Mouse (Mus musculus) thymus, adult 2 months (tissue): ENCODE measurements around the gene Tars. TPM values are rescaled to one million over a fixed set of nuclear protein-coding genes. Genes with fewer than 3 reads are reported as not detected.

Experiments
- DNase-seq: peaks from one replicate; pipeline ENCODE4 v3.0.0; 2021
- H3K27ac ChIP-seq: fragments of 200-500 bp; 2 replicates; pipeline ENCODE4 v1.5.1; 2012; ENCODE audit warnings: low read length, control low read depth; ENCODE audit not compliant: control insufficient read depth, insufficient read depth
- H3K27me3 ChIP-seq: fragments of 200-500 bp; 2 replicates; pipeline ENCODE4 v1.6.1; 2012; ENCODE audit warnings: mild to moderate bottlenecking, low read length, moderate library complexity, mixed read lengths; ENCODE audit not compliant: control insufficient read depth, insufficient read depth
- H3K36me3 ChIP-seq: fragments of 200-500 bp; 2 replicates; pipeline ENCODE4 v1.6.1; 2012; ENCODE audit warnings: mild to moderate bottlenecking, low read length, moderate library complexity; ENCODE audit not compliant: control insufficient read depth, insufficient read depth
- H3K4me1 ChIP-seq: fragments of 200-500 bp; replicated peaks from 2 replicates; pipeline ENCODE4 v1.6.1; 2012; ENCODE audit warnings: low read length; ENCODE audit not compliant: control insufficient read depth, insufficient read depth
- H3K4me3 ChIP-seq: fragments of 200-500 bp; 2 replicates; pipeline ENCODE4 v1.5.1; 2012; ENCODE audit warnings: mild to moderate bottlenecking, low read length, control low read depth, moderate library complexity; ENCODE audit not compliant: control insufficient read depth, insufficient read depth
- CTCF ChIP-seq: fragments of 200-500 bp; IDR thresholded peaks from 2 replicates; pipeline ENCODE4 v1.5.1; 2012; ENCODE audit warnings: mild to moderate bottlenecking, control low read depth, low read length, moderate library complexity, borderline replicate concordance; ENCODE audit not compliant: control insufficient read depth, poor library complexity, insufficient read depth; ENCODE audit errors: extremely low read depth
- POLR2A ChIP-seq: fragments of 200-500 bp; IDR thresholded peaks from 2 replicates; pipeline ENCODE4 v1.6.1; 2012; ENCODE audit warnings: mild to moderate bottlenecking, low read length, control low read depth, moderate library complexity; ENCODE audit not compliant: control insufficient read depth, poor library complexity, insufficient read depth; ENCODE audit errors: extremely low read depth
- WGBS: fragments of 180-500 bp; shearing (Covaris S2); methylation state at CpG from one replicate; pipeline ENCODE4 v1.1.7; 2018; 5-methylcytosine and 5-hydroxymethylcytosine counted together
- polyA plus RNA-seq: library from polyadenylated mRNA; depleted of rRNA; stranded (reverse); fragments of >200 nt; gene quantifications from 2 replicates; pipeline ENCODE4 v1.2.3, GENCODE M21; 2012

Gene Tars
- polyA plus RNA-seq, 1 experiment: 21.4 TPM

DNA sequence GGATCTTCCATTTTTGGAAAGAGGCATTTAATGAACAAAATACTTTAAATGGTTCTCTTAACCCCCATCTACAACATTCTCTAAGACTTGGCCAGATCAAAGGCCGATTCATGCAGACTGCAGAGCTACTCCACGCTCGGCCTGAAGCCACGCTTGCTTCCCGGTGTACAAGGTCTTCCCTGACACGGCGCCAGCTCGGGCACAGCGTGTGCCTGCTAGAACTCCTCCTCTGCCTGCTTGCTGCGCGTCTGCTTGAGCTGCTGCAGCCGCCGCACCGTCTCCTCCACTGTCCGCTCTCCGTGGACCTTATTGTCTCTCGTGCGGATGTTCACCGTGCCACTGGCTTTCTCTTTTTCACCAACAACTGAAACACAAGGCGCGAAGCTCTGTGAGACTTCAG is 15.7 kb downstream of the Tars start:
- Histone ChIP-seq H3K27ac (no peak overlapping the region), H3K4me1 (no peaks in the 10 kb centered on the region), H3K36me3 (peaks cover 55% of the 10 kb centered on the region), H3K4me3 (no peak overlapping the region), H3K27me3 (no peaks in the 10 kb centered on the region)
- DNase-seq: no peak
- 98% methylated on average over 21 of the region's 21 CpGs for WGBS
- TF ChIP-seq POLR2A: no peak
- TF ChIP-seq CTCF: no peak

DNA sequence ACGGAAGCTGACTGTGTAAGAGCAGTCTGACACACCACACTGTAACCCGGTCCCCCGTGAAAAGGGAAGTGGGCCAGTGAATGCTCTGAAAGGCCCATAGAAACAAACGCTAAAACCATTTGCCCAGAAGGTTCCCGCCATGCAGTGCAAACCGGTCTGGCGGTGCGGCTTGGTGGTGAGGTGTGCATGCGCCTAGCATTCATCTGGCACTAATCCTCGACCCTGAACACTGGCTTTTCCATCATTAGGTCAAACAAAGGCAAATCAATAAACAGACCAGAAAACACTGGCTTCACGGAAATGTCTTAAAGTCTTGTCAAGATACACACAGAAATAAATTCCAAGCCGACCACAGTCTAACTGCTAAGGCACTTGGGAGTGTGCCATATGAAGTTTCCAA is 16.9 kb downstream of the Tars start:
- no peak overlapping the region for H3K4me3 ChIP-seq
- no peaks in the 10 kb centered on the region for H3K27me3 ChIP-seq
- DNase-seq: no peak
- TF ChIP-seq CTCF (no peak), POLR2A (no peak)
- no peaks in the 10 kb centered on the region for H3K4me1 ChIP-seq
- no peak overlapping the region for H3K27ac ChIP-seq
- WGBS: 82% methylated on average over 12 of the region's 12 CpGs
- H3K36me3 ChIP-seq: peaks cover 43% of the 10 kb centered on the region

DNA sequence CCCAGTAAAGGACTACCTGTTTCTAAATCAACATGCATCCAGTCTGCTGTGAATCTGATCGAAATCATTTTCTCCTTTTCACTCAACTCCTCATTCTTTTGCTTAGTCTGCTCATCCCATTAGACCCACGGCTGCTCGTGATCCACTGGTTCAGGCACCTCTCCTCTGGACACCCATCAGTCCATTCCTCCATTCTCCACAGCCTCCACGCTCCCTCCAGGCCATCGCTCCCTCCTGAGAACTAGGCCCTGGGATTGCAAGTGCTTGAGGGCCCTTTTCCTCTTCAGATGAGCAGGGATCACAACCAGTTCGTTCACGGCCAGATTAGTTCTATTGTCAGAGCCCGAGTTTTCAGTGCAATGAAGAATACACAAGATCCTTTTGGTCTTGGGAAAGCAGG is 18.8 kb downstream of the Tars start:
- no peak overlapping the region for H3K27ac ChIP-seq
- TF ChIP-seq POLR2A (no peak), CTCF (no peak)
- 92% methylated on average over 8 of the region's 8 CpGs for WGBS

DNA sequence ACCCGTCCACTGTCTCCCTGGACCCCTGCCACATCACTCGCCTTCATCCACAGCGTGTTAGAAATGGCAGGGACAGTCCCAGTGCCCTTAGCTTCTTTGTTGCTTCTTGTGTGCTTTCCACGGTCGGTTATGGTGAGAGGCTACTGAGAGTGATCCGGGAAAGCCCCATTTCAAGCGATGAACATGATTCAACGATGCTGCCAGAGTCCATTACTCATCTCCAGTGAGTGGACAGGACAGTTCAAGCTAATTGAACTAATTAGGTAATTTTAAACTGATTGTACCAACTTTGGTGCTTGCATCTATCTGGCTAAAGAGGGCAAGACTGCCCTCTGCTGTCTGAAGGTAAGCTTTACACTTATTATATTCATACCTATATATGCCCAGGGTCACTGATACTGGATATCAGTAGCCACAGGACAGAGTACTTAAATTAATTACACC is 19.4 kb downstream of the Tars start:
- H3K4me3 ChIP-seq: no peak overlapping the region
- H3K36me3 ChIP-seq: peaks cover 18% of the 10 kb centered on the region
- H3K27me3 ChIP-seq: no peaks in the 10 kb centered on the region
- TF ChIP-seq CTCF (no peak), POLR2A (no peak)
- 55% methylated on average over 8 of the region's 8 CpGs for WGBS
- no peak for DNase-seq
- H3K27ac ChIP-seq: no peak overlapping the region
- H3K4me1 ChIP-seq: no peaks in the 10 kb centered on the region

More for the DNA sequence above, 18.8 kb downstream of the Tars start:
- H3K4me3 ChIP-seq: no peak overlapping the region
- no peak for DNase-seq
- H3K27me3 ChIP-seq: no peaks in the 10 kb centered on the region
- H3K36me3 ChIP-seq: peaks cover 23% of the 10 kb centered on the region
- no peaks in the 10 kb centered on the region for H3K4me1 ChIP-seq

DNA sequence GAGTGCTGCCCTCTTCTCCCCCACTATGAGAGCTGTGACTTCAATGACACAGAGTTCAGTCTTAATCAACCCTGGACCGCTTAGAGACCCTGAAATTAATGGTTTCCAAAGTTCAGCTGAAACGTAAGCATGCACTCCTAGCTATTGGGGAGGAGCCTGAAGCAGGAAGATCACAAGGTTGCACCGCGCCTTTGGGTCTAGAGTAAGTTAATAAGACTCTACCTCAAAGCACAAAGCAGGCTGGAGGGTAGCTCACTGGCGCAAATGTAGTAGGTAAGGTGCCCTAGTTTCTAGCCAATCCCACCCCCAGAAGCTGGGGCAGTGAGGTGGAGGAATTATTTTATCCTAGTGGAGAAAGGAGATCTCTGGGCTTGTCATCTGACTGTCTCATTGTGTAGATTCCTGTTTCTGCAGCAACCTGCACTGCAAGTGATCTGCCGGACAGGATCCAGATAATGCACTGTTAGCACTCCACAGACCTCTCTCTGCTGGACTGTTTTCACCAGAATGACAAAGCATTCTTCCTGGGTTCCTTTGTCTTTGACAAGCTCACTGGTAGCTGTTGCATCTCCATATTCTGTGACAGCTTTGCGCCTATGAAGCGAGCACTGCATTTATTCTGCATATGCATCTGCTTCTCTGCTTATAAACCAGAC is 19.9 kb downstream of the Tars start:
- no peak for DNase-seq
- Histone ChIP-seq H3K27ac (no peak overlapping the region), H3K36me3 (peaks cover 13% of the 10 kb centered on the region), H3K27me3 (no peaks in the 10 kb centered on the region), H3K4me3 (no peak overlapping the region), H3K4me1 (no peaks in the 10 kb centered on the region)
- 95% methylated on average over 8 of the region's 8 CpGs for WGBS
- no peak for TF ChIP-seq POLR2A
- TF ChIP-seq CTCF: no peak

DNA sequence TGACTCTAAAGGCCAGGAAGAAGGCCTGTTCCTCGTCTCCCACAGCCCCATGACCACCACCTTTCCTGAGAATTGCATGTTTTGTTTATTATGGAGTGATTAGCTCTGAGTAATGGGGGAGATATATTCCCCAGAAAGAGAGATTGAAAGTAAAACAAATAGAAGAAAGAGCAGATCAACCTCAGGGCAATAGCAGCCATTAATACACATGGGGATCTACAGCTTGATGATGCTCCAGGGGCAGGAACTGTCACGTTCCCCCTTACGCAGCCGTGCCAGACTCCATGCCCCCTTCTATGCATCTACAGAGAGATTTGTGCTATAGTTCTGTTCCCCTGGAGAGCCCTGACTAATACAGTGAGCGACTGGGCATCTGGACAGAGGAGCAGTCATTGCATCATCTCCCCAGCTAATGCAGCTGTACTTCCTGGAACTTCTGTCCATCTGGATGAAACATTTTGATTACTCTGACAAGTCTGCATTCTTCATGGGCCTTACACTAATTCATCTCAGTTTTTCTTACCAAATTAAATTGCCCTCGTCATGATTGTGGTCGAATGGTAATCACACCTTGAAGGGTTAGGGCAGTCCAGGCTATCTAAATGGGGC is 28.9 kb downstream of the Tars start:
- Histone ChIP-seq H3K27me3 (no peaks in the 10 kb centered on the region), H3K4me1 (no peaks in the 10 kb centered on the region), H3K27ac (no peak overlapping the region), H3K36me3 (no peaks in the 10 kb centered on the region), H3K4me3 (no peak overlapping the region)
- 91% methylated on average over 7 of the region's 7 CpGs for whole genome bisulfite sequencing
- DNase-seq: no peak
- TF ChIP-seq CTCF (no peak), POLR2A (no peak)
